Mouse (Mus musculus) kidney, postnatal 25 days (tissue): ENCODE measurements around the gene Atp11c.

Source experiments
- DNase-seq, 2 experiments: peaks; one replicate each; pipeline ENCODE4 v3.0.0; 2021; ENCODE audit warnings: mixed read lengths in 2 of 2

Atp11c gene

DNA sequence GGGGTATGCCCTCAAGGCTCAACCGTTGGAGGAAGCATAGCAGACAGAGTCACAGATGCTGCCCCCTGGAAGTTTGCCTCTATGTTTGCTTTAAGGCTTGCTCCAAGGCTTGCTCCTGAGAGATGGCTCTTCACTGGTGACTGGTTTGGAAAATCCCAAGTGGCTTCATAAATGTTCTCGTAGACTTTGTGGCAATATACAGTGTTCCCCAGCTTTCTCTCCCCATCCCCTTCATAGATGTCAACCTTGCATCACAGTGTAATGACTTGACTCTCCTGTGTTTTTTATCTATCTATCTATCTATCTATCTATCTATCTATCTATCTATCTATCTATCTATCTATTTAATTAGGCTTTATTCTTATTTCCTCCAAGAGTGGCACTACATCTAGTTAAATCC, at the start of gene Atp11c:
TSS of gene Atp11c (minus strand) at position 101 of the 400 bp plus-strand sequence.
- no peak for DNase-seq

DNA sequence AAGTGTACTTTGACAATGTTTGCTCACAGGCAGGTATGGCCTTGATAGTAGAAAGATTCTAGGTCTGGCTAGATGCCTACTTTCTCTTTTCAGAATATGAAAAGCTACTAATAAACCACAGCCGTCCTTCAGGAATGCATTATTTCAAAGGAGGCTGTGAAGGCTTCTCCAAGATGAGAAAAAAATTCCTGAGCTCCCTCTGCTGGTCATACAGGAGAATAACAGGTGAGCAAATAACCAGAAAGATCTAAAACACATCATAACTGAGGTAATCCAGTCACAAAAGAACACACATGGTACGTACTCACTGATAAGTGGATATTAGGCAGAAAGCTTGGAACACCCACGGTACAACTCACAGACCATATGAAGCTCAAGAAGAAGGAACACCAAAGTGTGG, 16.7 kb upstream of the Atp11c start:
- no peak for DNase-seq

DNA sequence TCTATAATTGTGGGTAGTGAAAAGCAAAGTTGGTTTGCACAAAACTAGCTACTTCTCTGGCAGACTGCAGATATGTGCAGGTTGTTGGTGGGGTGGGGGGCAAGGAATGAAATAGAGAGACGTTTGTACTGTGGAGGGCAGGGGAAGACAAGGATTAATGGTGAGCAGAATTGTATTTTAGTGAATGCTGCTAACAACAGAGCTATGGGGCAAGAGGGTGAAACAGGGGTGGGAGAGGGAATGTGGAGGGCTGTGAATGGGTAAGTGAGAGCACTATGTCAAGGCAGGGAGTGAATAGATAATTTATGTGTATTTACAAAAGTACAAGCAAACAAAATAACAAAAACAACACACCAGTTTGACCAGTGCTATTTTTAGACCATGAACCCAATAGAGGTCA, 22.0 kb downstream of the Atp11c start:
- no peak for DNase-seq

DNA sequence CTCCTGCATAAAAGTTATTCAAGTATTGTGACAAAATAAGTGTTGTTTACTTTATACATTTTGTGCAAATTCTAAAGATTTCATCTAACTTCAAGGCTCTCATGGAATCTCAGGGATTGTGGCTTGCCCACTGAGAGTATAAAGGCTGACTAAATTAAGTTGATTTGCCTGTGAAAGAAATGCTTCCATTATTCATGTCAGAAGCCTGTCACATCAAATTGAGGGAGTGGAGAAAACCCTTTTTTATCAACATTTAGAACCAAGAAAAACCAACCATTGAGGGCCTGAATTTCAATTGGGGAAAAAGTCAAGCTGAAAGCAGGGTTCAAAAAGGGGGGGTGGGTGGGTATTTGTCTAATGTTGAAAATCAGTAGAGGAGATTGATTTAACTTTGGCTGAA, 23.5 kb downstream of the Atp11c start:
- DNase-seq, result no peak

DNA sequence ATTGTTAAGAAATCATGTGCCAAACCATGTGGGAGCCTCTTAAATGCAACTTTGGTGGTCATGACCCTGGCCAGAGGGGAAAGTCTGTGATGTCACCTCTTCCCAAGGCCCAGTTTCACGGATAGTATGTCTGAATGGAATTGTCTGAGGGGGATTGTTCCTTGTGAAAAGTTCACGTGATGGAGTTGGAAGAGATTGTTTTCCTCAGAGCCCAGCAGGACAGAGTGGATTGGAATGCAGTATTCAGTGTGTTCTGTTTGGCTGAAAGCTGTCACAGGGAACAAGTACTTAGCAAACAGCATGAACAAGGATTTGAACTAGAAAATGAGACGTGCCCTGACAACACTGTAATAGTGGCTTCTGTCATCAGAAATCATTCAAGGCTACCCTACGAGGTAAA, 37.3 kb downstream of the Atp11c start:
- DNase-seq, result no peak

DNA sequence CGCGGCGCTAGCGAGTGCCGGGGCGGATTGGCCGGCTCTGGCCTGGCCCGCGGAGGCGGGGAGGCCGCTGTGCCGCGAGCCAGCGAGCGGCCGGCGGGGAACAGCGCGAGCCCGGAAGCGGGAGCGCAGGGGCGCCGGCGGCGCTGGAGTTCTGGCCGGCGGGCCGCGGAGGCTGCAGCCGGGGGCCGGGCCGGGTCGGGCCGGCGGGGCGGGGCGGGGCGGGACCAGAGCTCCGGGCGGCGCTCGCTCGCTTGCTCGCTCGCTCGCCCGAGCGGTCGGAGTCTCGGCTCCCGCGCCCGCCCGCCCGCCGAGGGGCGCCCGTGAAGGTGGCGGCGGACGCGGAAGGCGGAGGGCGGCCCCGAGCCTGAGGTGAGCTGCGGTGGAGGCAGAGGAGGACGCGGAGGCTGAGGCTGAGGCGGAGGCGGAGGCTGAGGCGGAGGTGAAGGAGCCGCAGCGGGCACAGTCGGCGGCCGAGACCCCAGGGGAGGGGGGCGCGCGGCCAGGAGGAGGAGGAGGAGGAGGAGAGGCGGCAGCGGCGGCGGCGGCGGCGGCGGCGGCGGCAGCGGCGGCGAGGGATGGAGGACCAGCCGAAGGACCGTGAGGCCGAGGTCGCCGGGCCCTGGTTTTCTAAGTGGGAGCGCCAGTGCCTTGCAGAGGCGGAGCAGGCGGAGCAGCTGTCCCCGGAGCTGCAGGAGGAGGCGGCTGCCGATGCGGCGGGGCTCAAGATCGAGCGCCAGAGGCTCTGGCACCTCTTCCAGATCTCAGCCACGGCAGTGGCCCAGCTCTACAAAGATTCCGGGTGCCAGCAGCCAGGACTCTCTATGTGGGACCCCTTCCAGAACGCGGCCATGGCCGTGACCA, 44.8 kb downstream of the Atp11c start:
- peak; percentile 11 to 58 for DNase-seq

DNA sequence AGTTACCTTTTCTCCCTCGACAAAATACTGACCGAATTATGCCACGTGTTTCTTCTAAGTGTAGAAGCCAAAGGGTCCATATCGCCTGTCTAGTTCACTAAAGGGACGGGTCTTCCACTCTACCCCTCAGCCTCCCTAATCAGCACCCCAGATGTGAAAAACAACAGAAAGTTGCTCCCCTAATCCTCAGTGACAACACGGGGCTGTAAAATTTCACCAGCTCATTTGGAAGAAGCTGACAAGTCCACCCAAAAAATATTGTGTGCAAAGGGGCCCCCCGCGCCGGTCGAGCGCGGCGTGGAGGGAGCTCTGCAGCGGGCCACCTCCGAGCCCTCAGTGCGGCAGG, 45.4 kb downstream of the Atp11c start:
- DNase-seq, result no peak

DNA sequence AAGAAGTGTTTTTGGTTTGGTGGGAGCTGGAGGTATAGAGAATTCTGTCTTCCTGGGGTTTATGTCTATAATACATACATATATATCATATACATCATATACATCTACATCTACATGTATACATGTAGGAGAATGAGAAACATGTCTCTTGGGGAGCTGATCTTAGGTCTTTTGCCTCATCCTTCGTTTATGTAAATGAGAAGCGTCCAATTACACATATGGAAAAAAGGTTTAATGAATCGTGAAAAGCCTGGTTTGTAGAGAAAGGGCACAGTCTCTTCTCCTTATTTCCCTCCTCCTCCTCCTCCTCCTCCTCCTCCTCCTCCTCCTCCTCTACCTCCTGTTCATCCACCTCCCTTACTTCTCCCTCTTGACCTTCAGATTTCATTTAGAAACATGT, 46.6 kb downstream of the Atp11c start:
- no peak for DNase-seq

DNA sequence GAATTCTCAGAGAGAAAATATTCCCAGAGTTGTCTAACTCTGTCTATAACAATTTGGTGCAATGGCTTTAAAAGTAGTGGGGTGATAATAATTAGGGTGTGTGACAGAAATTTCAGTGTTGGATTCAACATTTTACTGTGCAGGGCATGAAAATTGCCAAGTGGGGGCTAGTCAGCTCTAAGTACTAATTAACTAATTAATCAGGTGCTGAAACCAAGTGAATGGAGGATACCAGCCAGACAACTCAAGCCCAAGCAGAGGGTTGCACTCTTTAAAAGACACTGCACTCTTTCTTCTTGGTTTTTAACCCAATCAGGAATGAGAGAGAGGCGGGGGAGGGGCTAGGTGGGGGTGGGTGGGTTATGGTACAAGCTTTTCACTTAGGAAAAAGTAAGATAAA, 47.1 kb downstream of the Atp11c start:
- no peak for DNase-seq

DNA sequence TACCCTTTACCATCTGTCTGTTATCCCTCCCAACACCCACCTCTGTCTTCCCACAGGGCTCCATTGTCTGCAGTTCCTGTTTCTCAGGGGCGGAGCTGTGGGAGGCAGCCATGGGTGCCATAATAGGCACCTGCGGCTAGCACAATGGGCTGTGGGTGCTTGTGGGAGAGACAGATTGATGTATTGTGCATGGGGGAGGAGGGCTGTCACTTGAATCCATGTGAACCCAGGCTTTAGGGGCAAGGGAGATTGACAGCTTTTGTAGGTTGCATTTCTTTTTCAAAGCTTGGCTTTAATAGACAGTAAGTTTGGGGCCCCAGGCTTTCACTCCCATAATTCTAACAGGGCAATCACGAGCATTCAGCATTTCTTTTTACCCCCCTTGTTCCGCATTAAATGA, 48.4 kb downstream of the Atp11c start:
- DNase-seq, result no peak

DNA sequence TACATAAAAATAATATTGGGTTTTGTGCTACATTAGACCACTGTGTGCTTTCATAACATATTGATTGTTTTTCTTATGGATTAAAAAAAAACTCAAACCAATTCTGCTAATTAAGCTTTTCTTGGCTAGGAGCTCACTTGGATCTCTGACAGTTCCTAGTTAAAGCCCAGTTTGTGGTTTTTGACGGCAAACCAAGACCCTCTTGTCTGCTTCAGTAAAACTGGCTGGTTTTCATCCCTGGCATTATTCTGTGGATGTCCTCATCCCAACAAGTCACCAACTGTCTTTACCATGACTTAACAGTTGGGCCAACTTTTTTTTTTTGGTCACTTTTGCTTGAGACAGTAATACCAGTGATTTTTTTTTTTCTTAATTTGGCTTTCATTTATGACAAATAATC, 49.6 kb downstream of the Atp11c start:
- DNase-seq, result no peak

DNA sequence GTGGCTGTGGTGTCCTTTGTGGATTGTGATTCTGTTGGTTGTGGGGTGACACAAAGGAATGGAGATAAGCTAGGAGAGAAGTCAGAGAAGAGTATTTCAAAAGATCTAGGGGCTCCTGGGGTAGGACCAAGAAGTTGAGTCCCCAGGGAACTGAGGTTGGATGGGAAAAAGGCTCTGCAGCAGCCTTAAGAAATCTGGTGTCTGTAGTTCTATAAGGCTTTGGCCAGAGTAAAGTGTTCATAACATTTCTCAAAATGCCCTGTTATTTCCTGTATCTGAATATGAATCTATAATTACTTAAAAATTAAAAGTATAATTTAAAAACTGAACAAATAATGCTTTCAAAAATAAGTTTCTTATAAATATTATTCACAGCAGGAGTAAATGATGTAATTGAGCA, 53.3 kb downstream of the Atp11c start, which contains the start of gene Gm7073:
TSS of gene Gm7073 (minus strand) at position 101 of the 400 bp plus-strand sequence.
- no peak for DNase-seq

DNA sequence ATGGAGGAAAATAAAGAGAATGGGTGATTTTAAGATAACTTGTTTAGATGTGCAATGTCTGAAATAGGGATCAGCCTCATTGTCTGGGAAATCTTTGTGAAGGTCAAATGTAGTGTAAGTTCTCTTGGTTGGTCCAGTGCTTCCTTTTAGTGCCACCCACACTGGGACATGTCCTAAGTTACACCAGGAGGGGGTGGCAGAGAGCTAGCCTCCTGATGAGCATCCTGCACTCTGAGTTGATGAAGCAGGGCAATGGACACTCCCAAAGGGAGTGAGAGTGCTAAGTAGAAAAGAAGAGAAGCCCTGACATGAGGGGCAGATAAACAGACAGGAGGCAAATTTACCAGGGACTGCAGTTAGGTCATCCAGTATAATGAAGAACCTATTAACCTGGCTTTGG, 88.5 kb downstream of the Atp11c start:
- DNase-seq, result peak in 1 of 2 experiments; percentile 31

DNA sequence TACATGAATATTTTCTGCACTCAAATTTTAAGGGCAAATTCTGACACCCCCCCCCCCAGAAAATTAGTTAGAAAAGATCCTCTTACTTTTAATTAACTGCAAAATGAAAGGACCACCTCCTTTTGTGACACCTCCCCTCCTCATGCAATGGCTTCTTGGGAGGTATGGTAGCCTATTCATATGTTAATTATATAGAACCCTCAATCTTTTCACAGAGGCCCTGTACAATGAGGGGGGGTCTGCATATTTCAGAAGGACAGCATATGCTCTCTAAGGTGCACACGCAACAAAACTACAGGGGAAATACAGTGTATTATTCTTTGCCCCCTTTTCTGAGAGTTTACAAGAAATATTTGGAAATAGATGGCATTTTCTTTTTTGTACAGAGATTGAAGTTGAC, 94.7 kb downstream of the Atp11c start:
- no peak for DNase-seq

DNA sequence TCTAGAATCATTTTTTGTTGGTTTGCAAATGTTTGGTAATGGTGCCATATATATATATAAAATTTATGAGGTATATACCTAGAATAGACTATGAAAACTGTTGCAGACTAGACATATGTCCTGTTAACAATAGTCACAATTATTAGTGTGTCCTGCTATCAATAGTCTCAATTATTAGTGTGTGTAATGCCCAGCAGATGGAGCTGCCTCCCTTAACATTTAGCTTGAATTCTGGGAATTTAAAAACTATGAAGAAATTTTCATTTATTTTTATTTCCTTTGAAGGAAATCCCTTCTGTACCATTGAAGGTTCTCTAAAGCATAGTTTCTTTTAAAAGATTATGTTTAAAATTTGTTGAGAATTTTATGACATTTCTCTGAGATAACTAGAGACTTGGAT, 97.2 kb downstream of the Atp11c start:
- no peak for DNase-seq

DNA sequence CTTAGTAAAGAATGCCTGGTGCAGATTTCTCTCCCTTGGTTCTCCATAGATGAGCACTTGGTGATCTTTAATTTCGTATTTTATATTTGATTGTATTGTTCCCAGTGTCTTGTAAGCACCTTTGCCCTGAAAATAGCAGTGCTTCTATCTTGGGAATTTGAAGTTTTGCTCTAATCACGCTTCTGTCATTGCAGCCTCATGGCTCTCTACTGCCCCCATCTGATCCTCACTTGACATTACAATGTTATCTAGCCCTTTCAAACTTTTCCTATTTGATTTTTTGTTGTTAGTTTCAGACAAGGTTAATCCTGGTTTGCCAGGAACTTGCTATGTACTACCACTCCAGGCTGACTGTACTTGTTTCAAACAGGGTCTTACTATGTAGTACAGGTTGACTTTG, 128.7 kb downstream of the Atp11c start:
- peak in 1 of 2 experiments; percentile 1 for DNase-seq

DNA sequence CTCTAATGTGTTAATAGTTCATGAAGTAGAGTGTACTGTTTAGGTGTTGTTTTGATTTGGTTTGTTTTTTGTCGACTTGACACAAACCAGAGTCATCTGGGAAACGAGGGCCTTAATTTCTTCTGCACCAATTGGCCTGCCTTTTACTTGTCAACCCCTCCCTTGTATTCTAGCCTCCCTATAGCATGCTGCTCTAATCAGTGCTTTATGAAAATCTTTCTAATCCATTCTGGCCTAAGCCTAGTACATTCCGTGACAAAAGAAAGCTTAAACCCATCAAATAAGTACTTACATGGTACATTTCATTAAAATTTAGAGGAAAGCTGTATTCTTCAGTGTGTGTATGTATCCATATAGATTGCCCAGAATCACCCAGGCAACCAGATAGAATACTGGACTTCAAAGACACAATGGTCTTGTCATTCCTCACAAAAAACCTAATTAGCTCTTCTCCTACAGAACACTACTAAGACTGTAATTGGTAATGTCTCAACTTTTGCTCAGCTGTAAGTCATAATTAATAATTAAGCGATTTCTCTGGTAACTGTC, 177.9 kb downstream of the Atp11c start:
- no peak for DNase-seq

DNA sequence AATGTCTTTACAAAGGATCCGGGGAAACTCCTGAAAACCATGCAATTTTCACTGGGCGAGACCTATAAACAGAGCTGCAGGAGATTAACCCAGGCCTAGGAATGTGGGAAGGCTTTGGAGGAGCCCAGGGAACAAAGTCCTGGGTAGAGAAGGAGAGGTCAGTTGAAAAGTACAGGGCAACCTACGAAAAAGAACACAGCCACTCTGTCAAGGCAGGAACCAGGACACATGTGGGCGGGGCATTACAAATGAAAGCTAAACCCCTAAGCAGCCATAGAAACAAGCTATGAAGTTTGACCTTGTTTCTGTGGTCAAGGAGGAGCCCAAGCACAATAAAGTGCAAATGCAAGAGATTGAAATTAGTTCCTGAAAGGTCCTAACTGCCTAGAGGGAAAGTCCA, 186.8 kb downstream of the Atp11c start:
- DNase-seq, result peak; percentile 61 to 79

DNA sequence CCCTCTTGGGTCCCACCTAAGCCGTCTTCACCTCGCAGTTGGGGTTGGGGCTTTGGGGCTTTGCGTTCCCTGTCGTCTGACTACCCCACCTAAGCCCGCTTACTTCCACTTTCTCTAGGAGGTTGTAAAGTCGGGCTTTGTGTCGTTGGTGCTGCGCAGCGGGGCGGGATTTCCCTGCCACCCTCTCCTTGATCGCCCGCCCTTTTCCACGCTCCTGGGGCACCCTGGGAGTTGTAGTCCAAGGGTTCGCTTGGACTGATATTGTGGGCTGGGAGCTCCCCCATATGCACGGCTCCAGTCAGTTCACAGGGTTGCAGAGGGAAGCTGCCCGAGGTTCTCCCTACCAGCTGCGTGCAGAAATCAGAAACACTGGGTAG, 187.8 kb downstream of the Atp11c start:
- DNase-seq, result peak; percentile 87 to 94

DNA sequence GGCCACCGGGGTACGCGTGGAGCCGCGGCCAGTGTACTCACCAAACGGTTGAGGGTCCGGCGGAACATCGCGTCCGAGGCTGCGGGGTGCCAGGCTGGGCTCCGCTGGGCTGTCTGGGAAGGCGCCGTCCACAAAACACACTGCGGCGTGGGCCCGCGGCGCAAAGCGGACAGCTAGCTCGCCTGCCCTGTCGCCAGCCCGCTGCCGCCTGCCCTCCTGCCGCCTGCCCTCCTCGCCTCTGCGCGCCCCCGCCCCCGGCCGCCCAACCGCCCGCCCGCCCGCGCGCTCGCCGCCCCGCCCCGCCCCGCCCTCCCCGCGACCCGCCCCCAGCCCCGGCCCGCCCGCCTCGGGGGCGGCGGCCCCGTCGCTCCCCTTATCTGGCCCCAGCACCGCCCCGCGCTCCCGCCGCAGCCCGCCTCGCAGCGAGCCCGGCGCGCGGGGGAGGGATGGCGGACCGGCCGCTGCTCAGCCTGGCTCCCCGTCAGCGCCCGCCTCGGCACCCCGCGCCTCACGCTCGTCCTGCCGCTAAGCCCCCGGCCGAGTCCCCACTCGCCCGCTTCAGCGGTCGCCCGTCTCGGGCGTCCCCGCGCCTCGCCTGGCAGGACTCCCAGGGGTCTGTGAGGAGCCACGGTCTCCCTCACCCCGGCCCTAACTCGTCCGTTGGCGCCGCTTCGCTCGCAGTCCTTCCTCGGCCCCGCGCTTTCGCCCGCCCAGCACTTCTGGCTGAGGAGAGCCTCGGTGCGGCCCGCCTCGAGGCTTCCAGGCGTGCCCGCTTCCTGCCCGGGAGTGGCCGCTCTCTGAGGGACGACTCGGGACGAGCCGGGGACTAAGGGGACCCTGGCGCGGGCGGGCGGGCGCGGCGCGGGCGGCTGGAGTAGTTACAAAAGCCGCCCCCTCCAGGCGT, 188.5 kb downstream of the Atp11c start:
- peak; percentile 52 to 82 for DNase-seq

DNA sequence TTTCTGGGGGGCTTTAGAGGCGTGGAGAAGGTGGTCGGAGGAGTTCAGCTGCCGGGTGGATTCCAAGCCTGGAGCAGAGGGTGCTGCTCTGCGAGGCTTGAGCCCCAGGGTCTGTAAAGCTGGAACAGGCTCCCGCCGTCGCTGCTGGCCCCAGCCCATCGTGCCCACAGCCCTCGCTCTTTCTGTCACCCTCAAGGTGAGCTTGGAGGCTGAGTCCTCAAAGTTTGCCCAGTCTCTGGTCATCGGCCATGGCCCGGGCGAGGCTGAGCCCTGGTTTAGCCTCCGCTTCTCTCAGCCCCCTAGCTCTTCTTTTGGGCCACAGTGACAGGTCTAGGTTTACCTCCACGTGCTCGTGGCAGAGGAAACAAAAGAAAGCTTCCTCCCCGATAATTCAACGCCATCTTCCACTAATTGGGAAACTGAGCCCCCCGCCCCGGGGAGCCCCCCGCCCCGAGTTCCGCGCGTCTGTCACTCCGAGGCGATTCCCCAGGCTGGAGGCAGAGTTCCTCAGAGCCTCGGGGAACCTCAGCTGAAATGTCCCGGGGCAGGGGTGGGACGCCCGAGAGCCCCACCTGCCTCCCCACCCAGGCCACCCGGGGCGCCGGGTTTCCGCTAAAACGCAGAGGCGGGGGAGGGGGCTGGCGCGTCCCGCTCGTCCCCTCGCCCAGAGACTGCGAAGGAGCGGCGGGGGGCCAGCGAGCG, 189.3 kb downstream of the Atp11c start:
- DNase-seq, result peak; percentile 1 to 40

DNA sequence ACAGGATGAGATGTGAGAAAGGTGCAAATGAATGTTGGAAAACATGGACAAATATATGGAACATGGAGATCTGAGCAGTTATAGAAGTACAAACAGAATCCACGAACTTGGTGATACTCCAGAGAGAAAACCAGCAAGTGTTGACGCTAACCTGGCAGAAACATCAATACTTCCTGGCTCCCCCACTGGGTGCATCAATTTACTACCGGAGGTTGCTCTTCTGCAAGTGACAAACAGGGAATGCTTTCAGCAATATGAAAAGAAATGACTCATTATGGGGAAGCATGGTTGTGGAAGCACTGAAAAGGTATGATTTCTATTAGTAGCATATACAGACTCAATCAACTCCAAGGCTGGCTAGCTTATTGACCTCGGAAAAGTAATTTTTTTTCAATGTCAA, 198.2 kb downstream of the Atp11c start:
- no peak for DNase-seq

DNA sequence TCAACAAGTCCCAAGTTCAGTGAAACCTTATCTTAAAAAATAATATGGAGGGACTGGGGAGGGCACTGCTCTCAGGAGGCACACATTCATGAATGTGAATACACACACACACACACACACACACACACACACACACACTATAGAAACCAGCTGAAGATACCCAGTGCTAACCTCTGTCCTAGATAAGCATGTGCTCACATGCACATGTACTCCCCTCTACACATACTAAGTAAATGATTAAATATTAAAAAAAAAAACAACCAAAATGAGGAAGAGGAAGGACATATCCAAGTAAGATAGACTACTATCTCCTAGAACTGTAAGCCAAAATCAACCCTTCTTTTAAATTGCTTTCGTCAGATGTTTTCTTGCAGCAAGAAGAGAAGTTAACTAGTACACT, 205.6 kb downstream of the Atp11c start:
- DNase-seq, result no peak
